Mouse (Mus musculus): Measurements from ENCODE around the gene Zc3h14. TPM values are rescaled to one million over a fixed set of nuclear protein-coding genes. Genes with fewer than 3 reads are reported as not detected.
A peak's percentile ranks its signal among the peaks of the same experiment; 100 is the strongest.

The Zc3h14 gene
- polyA plus RNA-seq, 1 experiment, result not detected

- Histone ChIP-seq H3K4me1 (ENCODE audit: control insufficient read depth, insufficient read depth, low read length) (peaks cover 4% of the 10 kb centered on the region), H3K4me3 (ENCODE audit: insufficient read depth, low read depth, low read length) (no peak overlapping the region), H3K27ac (ENCODE audit: insufficient read depth, low read depth, low read length) (no peak overlapping the region)
- no peak for TF ChIP-seq POLR2A (IDR thresholded peaks at IDR 0.05; ENCODE audit: insufficient read depth, low read depth, low read length)
- TF ChIP-seq CTCF (IDR thresholded peaks at IDR 0.05; ENCODE audit: insufficient read depth, low read depth, low read length), result no peak
- WGBS, result 22% methylated on average over 3 of the region's 3 CpGs
These were observed 26.1 kb upstream of the Zc3h14 start for GRCm38 (mm10) chr12:98720628-98721027.

GRCm38 (mm10) chr12:98721030-98721429 is 25.7 kb upstream of the Zc3h14 start:
- Histone ChIP-seq H3K27ac (ENCODE audit: insufficient read depth, low read depth, low read length) (no peak overlapping the region), H3K4me3 (ENCODE audit: insufficient read depth, low read depth, low read length) (no peak overlapping the region), H3K4me1 (ENCODE audit: control insufficient read depth, insufficient read depth, low read length) (peaks cover 4% of the 10 kb centered on the region)
- 62% methylated on average over 3 of the region's 3 CpGs for WGBS
- TF ChIP-seq CTCF (IDR thresholded peaks at IDR 0.05; ENCODE audit: insufficient read depth, low read depth, low read length), result no peak
- no peak for TF ChIP-seq POLR2A (IDR thresholded peaks at IDR 0.05; ENCODE audit: insufficient read depth, low read depth, low read length)

DNA sequence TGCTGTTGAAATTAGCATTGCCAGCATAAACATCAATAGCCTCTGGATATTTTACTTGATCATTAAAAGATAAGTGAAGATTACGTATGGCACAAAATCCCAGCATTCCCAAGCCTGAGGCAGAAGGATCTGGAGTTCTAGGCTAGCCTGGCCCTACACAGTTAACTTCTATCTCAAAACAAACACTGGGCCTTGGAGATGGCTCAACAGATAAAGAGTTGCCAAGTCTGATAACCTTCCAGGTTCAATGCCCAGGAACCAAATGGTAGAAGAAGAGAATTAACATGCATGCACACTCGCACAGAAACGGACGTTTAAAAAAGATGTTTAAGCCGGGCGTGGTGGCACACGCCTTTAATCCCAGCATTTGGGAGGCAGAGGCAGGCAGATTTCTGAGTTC is 22.5 kb upstream of the Zc3h14 start:
- no peak overlapping the region for H3K4me3 ChIP-seq (ENCODE audit: insufficient read depth, low read depth, low read length)

DNA sequence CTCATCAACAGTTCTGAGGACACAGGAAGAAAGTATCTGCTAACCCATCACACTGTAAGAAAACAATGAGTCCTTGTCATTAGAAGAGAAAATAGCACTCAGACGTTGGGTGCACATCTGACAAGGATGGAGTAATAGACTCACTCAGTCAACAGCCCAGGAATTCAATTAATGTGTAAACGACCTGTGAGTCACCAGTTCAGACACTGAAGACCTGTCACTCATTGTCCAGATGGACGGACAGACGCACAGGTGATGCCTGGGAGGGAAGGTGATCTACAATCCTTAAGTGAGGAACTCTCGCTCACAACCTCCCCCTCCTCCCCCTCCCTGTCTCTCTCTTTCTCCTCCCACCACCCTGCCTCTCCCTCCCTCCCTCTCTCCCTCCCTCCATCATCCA is 21.8 kb upstream of the Zc3h14 start:
- 65% methylated on average over 5 of the region's 5 CpGs for WGBS

More for the DNA sequence above, 22.5 kb upstream of the Zc3h14 start:
- Histone ChIP-seq H3K4me1 (ENCODE audit: control insufficient read depth, insufficient read depth, low read length) (peaks cover 7% of the 10 kb centered on the region), H3K27ac (ENCODE audit: insufficient read depth, low read depth, low read length) (no peak overlapping the region)
- no peak for TF ChIP-seq CTCF (IDR thresholded peaks at IDR 0.05; ENCODE audit: insufficient read depth, low read depth, low read length)
- no peak for TF ChIP-seq POLR2A (IDR thresholded peaks at IDR 0.05; ENCODE audit: insufficient read depth, low read depth, low read length)
- 97% methylated on average over 7 of the region's 7 CpGs for WGBS

DNA sequence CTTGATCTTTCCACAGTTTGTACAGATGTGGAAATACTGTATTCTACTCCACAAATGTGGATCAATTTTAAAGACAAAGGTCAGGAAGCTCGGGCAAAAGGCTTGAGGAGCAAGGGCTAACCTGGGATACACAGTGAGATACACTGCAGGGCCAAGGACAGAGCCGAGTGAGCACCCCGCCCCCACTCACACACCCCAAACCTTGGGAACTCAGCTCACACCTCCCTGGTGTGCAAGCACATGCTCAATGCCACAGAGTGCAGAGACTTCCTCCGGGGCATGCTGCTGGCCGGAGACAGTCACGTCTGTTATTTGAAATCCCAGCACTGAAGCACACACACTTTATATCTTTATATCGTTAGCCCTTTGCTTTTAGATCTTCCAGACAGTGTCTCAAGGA is 20.7 kb upstream of the Zc3h14 start:
- H3K4me1 ChIP-seq (ENCODE audit: control insufficient read depth, insufficient read depth, low read length), result peaks cover 7% of the 10 kb centered on the region; the same call in 1 of the 2 replicates
- no peak overlapping the region for H3K27ac ChIP-seq (ENCODE audit: insufficient read depth, low read depth, low read length)
- no peak for TF ChIP-seq CTCF (IDR thresholded peaks at IDR 0.05; ENCODE audit: insufficient read depth, low read depth, low read length)
- no peak for TF ChIP-seq POLR2A (IDR thresholded peaks at IDR 0.05; ENCODE audit: insufficient read depth, low read depth, low read length)
- WGBS, result 84% methylated on average over 7 of the region's 7 CpGs
- H3K4me3 ChIP-seq (ENCODE audit: insufficient read depth, low read depth, low read length), result no peak overlapping the region

More for the DNA sequence above, 21.8 kb upstream of the Zc3h14 start:
- H3K4me3 ChIP-seq (ENCODE audit: insufficient read depth, low read depth, low read length), result no peak overlapping the region
- TF ChIP-seq CTCF (IDR thresholded peaks at IDR 0.05; ENCODE audit: insufficient read depth, low read depth, low read length) (no peak), POLR2A (IDR thresholded peaks at IDR 0.05; ENCODE audit: insufficient read depth, low read depth, low read length) (no peak)
- H3K4me1 ChIP-seq (ENCODE audit: control insufficient read depth, insufficient read depth, low read length), result peaks cover 6% of the 10 kb centered on the region
- no peak overlapping the region for H3K27ac ChIP-seq (ENCODE audit: insufficient read depth, low read depth, low read length)

DNA sequence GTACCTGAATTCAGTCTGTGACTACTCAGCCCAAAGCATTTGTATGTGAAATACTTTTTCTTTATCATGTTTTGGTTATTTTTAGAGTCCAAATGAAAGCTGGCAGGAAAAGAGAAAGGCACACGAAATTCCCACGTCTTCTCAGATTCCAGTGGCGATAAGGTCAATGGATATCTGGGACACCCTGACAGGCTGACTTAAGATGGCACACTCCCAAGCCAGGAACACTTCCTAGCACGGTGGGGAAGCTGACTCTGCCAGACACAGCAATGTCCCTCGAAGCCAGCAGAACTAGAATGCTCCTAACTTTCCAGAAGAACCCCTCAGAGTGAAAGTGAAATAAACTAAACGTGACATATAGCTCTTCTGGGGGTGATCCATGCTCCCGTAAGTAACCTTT is 19.6 kb upstream of the Zc3h14 start:
- no peak for TF ChIP-seq CTCF (IDR thresholded peaks at IDR 0.05; ENCODE audit: insufficient read depth, low read depth, low read length)
- no peak for TF ChIP-seq POLR2A (IDR thresholded peaks at IDR 0.05; ENCODE audit: insufficient read depth, low read depth, low read length)
- Histone ChIP-seq H3K4me3 (ENCODE audit: insufficient read depth, low read depth, low read length) (no peak overlapping the region), H3K4me1 (ENCODE audit: control insufficient read depth, insufficient read depth, low read length) (peaks cover 11% of the 10 kb centered on the region), H3K27ac (ENCODE audit: insufficient read depth, low read depth, low read length) (no peak overlapping the region)
- WGBS, result 73% methylated on average over 7 of the region's 7 CpGs

- TF ChIP-seq CTCF (IDR thresholded peaks at IDR 0.05; ENCODE audit: insufficient read depth, low read depth, low read length) (no peak), POLR2A (IDR thresholded peaks at IDR 0.05; ENCODE audit: insufficient read depth, low read depth, low read length) (no peak)
- Histone ChIP-seq H3K4me3 (ENCODE audit: insufficient read depth, low read depth, low read length) (no peak overlapping the region), H3K4me1 (ENCODE audit: control insufficient read depth, insufficient read depth, low read length) (peaks cover 19% of the 10 kb centered on the region), H3K27ac (ENCODE audit: insufficient read depth, low read depth, low read length) (peak overlapping the region; percentile 65; the same call in 1 of the 2 replicates)
- WGBS, result 75% methylated on average over 11 of the region's 11 CpGs
These were observed 16.1 kb upstream of the Zc3h14 start for GRCm38 (mm10) chr12:98730682-98731081.

- Histone ChIP-seq H3K27ac (ENCODE audit: insufficient read depth, low read depth, low read length) (peak overlapping the region; percentile 23; the same call in 1 of the 2 replicates), H3K4me3 (ENCODE audit: insufficient read depth, low read depth, low read length) (peak overlapping the region; percentile 44), H3K4me1 (ENCODE audit: control insufficient read depth, insufficient read depth, low read length) (peaks cover 19% of the 10 kb centered on the region)
- TF ChIP-seq CTCF (IDR thresholded peaks at IDR 0.05; ENCODE audit: insufficient read depth, low read depth, low read length) (no peak), POLR2A (IDR thresholded peaks at IDR 0.05; ENCODE audit: insufficient read depth, low read depth, low read length) (no peak)
- 71% methylated on average over 3 of the region's 3 CpGs for WGBS
These were observed 13.6 kb upstream of the Zc3h14 start for GRCm38 (mm10) chr12:98733165-98733564.

DNA sequence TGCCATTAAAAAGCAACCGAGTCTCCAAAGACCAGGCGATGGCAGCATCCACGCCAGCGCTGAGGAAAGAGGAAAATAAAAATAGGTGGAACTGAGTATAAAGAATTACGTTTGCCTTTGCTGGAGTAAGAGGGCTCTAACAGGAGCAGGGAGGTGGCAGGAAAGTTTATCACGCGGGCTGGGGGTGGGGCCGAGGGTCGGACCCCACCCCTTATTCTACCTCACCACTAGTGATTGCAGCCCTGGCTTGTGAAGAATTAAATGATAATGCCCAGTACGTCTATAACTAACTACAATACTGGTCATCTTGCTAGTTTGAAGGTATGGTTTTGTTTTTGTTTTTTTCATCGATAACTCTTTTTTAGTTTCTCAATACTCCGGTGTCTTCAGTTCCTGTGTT is 13.0 kb upstream of the Zc3h14 start:
- peak overlapping the region; percentile 44 for H3K4me3 ChIP-seq (ENCODE audit: insufficient read depth, low read depth, low read length)
- H3K4me1 ChIP-seq (ENCODE audit: control insufficient read depth, insufficient read depth, low read length), result peaks cover 18% of the 10 kb centered on the region
- no peak for TF ChIP-seq POLR2A (IDR thresholded peaks at IDR 0.05; ENCODE audit: insufficient read depth, low read depth, low read length)
- no peak for TF ChIP-seq CTCF (IDR thresholded peaks at IDR 0.05; ENCODE audit: insufficient read depth, low read depth, low read length)
- H3K27ac ChIP-seq (ENCODE audit: insufficient read depth, low read depth, low read length), result 0 out of 2 replicates have a peak overlapping the region, but pooled peaks have one; percentile 75
- WGBS, result 9% methylated on average over 12 of the region's 12 CpGs
